Mouse (Mus musculus) hindbrain, embryonic 12.5 days (tissue): ENCODE measurements at regions not wholly inside any gene's neighbourhood (a gene's known extent, or its start where the extent isn't known, plus 50 kb on each side); places are given as distances from the start of the nearest gene placed in this dataset.
"Not testable (repeated sequence)": the region's sequence is repeated elsewhere in the genome, so short reads cannot be mapped to it uniquely, and the experiment has no call there.

Source experiments
- ATAC-seq: fragments of 200-750 bp; cut with Nextera tagmentation; 2 replicates; pipeline ENCODE4 v1.8.0; 2017; ENCODE audit warnings: moderate TSS enrichment; ENCODE audit not compliant: low FRiP score
- H3K27ac ChIP-seq: fragments of 300-500 bp; sonication (generic); 2 replicates; pipeline ENCODE4 v1.5.1; 2016; ENCODE audit warnings: mild to moderate bottlenecking
- H3K27me3 ChIP-seq: fragments of 300-500 bp; sonication (generic); 2 replicates; pipeline ENCODE4 v1.6.1; 2016; ENCODE audit warnings: mild to moderate bottlenecking
- H3K36me3 ChIP-seq: fragments of 300-500 bp; sonication (generic); 2 replicates; pipeline ENCODE4 v1.6.1; 2016; ENCODE audit warnings: mild to moderate bottlenecking
- H3K4me1 ChIP-seq: fragments of 300-500 bp; sonication (generic); 2 replicates; pipeline ENCODE4 v1.6.1; 2016
- H3K4me2 ChIP-seq: fragments of 300-500 bp; sonication (generic); replicated peaks from 2 replicates; pipeline ENCODE4 v1.6.1; 2016; ENCODE audit warnings: mild to moderate bottlenecking
- H3K4me3 ChIP-seq: fragments of 300-500 bp; sonication (generic); 2 replicates; pipeline ENCODE4 v1.5.1; 2016; ENCODE audit warnings: mild to moderate bottlenecking
- H3K9ac ChIP-seq: fragments of 300-500 bp; sonication (generic); 2 replicates; pipeline ENCODE4 v1.6.1; 2016; ENCODE audit warnings: mild to moderate bottlenecking, moderate library complexity
- H3K9me3 ChIP-seq: fragments of 300-500 bp; sonication (generic); replicated peaks from 2 replicates; pipeline ENCODE4 v1.6.1; 2016; ENCODE audit warnings: mild to moderate bottlenecking
- WGBS: fragments of 180-500 bp; shearing (Covaris S2); methylation state at CpG from one replicate; pipeline ENCODE4 v1.1.7; 2016; 5-methylcytosine and 5-hydroxymethylcytosine counted together

- Histone ChIP-seq H3K4me1 (no peaks in the 10 kb centered on the region), H3K9me3 (no peaks in the 10 kb centered on the region), H3K4me2 (no peak overlapping the region), H3K36me3 (no peaks in the 10 kb centered on the region), H3K27me3 (no peaks in the 10 kb centered on the region), H3K9ac (no peak overlapping the region), H3K4me3 (no peak overlapping the region), H3K27ac (no peak overlapping the region)
- WGBS = 88% methylated on average over 10 of the region's 10 CpGs
- no peak for ATAC-seq
Observed at GRCm38 (mm10) chr17:48680331-48680730, 225.6 kb downstream of the Unc5cl start.

- WGBS = 89% methylated on average over 2 of the region's 2 CpGs
- Histone ChIP-seq H3K4me2 (no peak overlapping the region), H3K4me3 (no peak overlapping the region), H3K4me1 (no peaks in the 10 kb centered on the region), H3K27me3 (no peaks in the 10 kb centered on the region), H3K27ac (no peak overlapping the region), H3K9ac (no peak overlapping the region), H3K9me3 (no peaks in the 10 kb centered on the region), H3K36me3 (no peaks in the 10 kb centered on the region)
- no peak for ATAC-seq
Observed at GRCm38 (mm10) chr17:48688944-48689343, 234.2 kb downstream of the Unc5cl start.

DNA sequence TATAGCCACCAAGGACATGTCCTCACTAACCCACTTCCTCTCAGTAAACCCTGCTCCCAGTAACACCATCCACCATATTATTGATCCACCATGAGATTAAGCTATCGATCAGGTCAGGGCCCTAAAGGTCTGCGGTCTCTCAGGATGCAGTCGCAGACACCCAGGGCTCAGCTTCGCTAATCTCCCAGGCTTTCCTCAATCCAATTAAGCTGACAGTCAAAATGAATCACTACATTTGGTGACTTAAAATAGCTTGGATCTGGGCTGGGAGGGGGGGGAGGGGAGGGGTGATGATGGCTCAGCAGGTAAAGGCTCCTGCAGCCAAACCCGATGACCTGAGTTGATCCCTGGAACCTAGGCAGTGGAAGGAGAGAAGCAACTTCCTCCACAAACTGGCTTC, 233.7 kb upstream of the Lrfn2 start:
- Histone ChIP-seq H3K9me3 (peaks cover 8% of the 10 kb centered on the region; the same call in 1 of the 2 replicates), H3K36me3 (no peaks in the 10 kb centered on the region), H3K27me3 (no peaks in the 10 kb centered on the region), H3K4me2 (no peak overlapping the region), H3K9ac (no peak overlapping the region), H3K4me1 (no peaks in the 10 kb centered on the region), H3K4me3 (no peak overlapping the region), H3K27ac (no peak overlapping the region)
- no peak for ATAC-seq
- 88% methylated on average over 5 of the region's 5 CpGs for WGBS

GRCm38 (mm10) chr17:48700591-48700990, 231.6 kb upstream of the Lrfn2 start:
- Histone ChIP-seq H3K4me2 (no peak overlapping the region), H3K4me3 (no peak overlapping the region), H3K9ac (no peak overlapping the region), H3K27ac (no peak overlapping the region), H3K9me3 (peaks cover 8% of the 10 kb centered on the region; the same call in 1 of the 2 replicates), H3K4me1 (no peaks in the 10 kb centered on the region), H3K36me3 (no peaks in the 10 kb centered on the region), H3K27me3 (no peaks in the 10 kb centered on the region)
- no peak for ATAC-seq
- 29% methylated on average over 10 of the region's 10 CpGs for WGBS

DNA sequence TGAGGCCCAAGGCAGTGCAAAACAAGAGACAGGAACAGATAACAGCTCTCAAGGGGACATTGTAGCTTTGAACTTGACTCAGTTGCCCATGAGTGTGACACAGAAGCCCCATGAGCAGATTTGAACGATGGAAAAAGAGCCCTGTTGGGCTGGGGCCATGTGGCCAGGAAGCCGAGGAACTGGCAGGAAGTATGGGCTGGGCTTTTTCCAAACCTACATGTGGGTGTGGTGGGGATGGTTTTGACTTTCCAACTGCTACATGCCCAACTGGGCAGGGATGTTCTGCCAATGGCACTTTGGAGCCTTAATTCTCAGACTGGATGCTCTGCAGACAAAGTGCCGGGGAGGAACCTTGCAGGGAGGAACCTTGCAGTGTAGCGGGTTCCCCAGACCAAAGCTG, 211.7 kb upstream of the Lrfn2 start:
- Histone ChIP-seq H3K27me3 (no peaks in the 10 kb centered on the region), H3K27ac (no peak overlapping the region), H3K9ac (no peak overlapping the region), H3K4me1 (no peaks in the 10 kb centered on the region), H3K9me3 (no peaks in the 10 kb centered on the region), H3K4me3 (no peak overlapping the region), H3K36me3 (no peaks in the 10 kb centered on the region), H3K4me2 (no peak overlapping the region)
- WGBS = 88% methylated on average over 4 of the region's 4 CpGs
- no peak for ATAC-seq

GRCm38 (mm10) chr17:48723286-48723685, 208.9 kb upstream of the Lrfn2 start:
- H3K9me3 ChIP-seq = no peaks in the 10 kb centered on the region
- no peak overlapping the region for H3K4me3 ChIP-seq
- WGBS = 81% methylated on average over 10 of the region's 10 CpGs
- no peaks in the 10 kb centered on the region for H3K27me3 ChIP-seq
- H3K27ac ChIP-seq = no peak overlapping the region
- H3K36me3 ChIP-seq = no peaks in the 10 kb centered on the region
- no peaks in the 10 kb centered on the region for H3K4me1 ChIP-seq
- no peak overlapping the region for H3K9ac ChIP-seq
- no peak for ATAC-seq
- H3K4me2 ChIP-seq = no peak overlapping the region

- Histone ChIP-seq H3K27ac (no peak overlapping the region), H3K4me2 (no peak overlapping the region), H3K27me3 (no peaks in the 10 kb centered on the region), H3K9me3 (no peaks in the 10 kb centered on the region), H3K4me3 (no peak overlapping the region), H3K9ac (no peak overlapping the region), H3K36me3 (no peaks in the 10 kb centered on the region), H3K4me1 (no peaks in the 10 kb centered on the region)
- WGBS = 93% methylated on average over 11 of the region's 11 CpGs
- no peak for ATAC-seq
Observed at GRCm38 (mm10) chr17:48724513-48725112, 207.6 kb upstream of the Lrfn2 start.

DNA sequence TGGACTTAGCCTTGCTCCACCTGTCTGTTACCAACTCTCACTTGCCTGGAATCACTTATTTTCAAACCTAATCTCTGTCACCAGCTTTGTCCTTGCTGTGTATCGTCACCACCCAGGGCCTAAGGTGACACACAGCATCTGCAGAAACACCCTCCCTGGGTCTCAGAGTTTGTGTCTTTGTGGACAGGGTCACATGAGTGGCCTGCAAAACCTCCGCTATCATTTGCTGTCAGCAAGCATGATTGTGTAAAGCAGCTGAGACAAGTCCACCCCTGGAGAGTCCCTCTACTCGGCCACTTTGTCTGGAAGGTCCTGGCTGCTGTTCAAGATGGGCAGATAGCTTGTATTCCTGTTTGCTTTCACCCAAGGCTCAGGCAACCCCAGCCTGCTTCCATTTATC, 205.7 kb upstream of the Lrfn2 start:
- no peak overlapping the region for H3K9ac ChIP-seq
- H3K27ac ChIP-seq = no peak overlapping the region
- no peaks in the 10 kb centered on the region for H3K9me3 ChIP-seq
- H3K4me2 ChIP-seq = no peak overlapping the region
- no peaks in the 10 kb centered on the region for H3K36me3 ChIP-seq
- no peaks in the 10 kb centered on the region for H3K27me3 ChIP-seq
- no peak for ATAC-seq
- H3K4me3 ChIP-seq = no peak overlapping the region
- WGBS = 68% methylated on average over 3 of the region's 3 CpGs
- H3K4me1 ChIP-seq = no peaks in the 10 kb centered on the region

- Histone ChIP-seq H3K36me3 (no peaks in the 10 kb centered on the region), H3K27ac (no peak overlapping the region), H3K4me2 (no peak overlapping the region), H3K27me3 (no peaks in the 10 kb centered on the region), H3K9me3 (no peaks in the 10 kb centered on the region), H3K9ac (no peak overlapping the region), H3K4me1 (peaks cover 1% of the 10 kb centered on the region; the same call in 1 of the 2 replicates), H3K4me3 (no peak overlapping the region)
- 84% methylated on average over 9 of the region's 9 CpGs for WGBS
- no peak for ATAC-seq
Observed at GRCm38 (mm10) chr17:48733801-48734200, 198.4 kb upstream of the Lrfn2 start.

DNA sequence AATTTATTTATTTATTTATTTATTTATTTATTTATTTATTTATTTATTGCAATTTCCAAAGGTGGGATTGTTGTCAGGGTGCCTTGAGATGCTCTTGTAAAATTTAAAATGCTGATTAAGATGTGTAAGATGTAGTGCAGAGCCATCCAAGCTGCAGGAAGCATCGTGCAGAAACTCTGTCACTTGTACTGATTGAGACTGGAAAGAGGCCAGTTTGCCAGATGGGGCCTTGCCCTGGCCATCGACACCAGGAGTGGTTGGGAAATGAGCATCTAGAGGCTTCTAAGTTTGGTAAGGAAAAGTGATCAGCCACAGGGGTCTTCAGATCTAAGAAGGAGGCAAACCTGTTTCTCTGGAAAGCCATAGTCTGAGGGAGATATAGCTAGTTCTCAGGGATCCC, 195.0 kb upstream of the Lrfn2 start:
- H3K4me1 ChIP-seq, H3K4me3 ChIP-seq, H3K27ac ChIP-seq, H3K9me3 ChIP-seq, H3K36me3 ChIP-seq, H3K4me2 ChIP-seq, H3K27me3 ChIP-seq, ATAC-seq, H3K9ac ChIP-seq: not testable (repeated sequence)
- WGBS = 81% methylated on average over 2 of the region's 2 CpGs

GRCm38 (mm10) chr17:48738708-48739107, 193.5 kb upstream of the Lrfn2 start:
- Histone ChIP-seq H3K4me3 (no peak overlapping the region), H3K4me1 (peaks cover 5% of the 10 kb centered on the region; the same call in 1 of the 2 replicates), H3K4me2 (no peak overlapping the region), H3K27ac (no peak overlapping the region), H3K27me3 (no peaks in the 10 kb centered on the region), H3K9me3 (0 out of 2 replicates have a peak, but pooled peaks cover 2% of the 10 kb centered on the region), H3K9ac (no peak overlapping the region), H3K36me3 (no peaks in the 10 kb centered on the region)
- ATAC-seq = no peak
- WGBS = 60% methylated on average over 5 of the region's 5 CpGs

GRCm38 (mm10) chr17:48742769-48743405, 189.3 kb upstream of the Lrfn2 start:
- no peak overlapping the region for H3K4me2 ChIP-seq
- H3K4me3 ChIP-seq = no peak overlapping the region
- 81% methylated on average over 13 of the region's 13 CpGs for WGBS
- no peaks in the 10 kb centered on the region for H3K27me3 ChIP-seq
- no peaks in the 10 kb centered on the region for H3K36me3 ChIP-seq
- no peak overlapping the region for H3K27ac ChIP-seq
- 0 out of 2 replicates have a peak, but pooled peaks cover 2% of the 10 kb centered on the region for H3K9me3 ChIP-seq
- peaks cover 5% of the 10 kb centered on the region; the same call in 1 of the 2 replicates for H3K4me1 ChIP-seq
- no peak overlapping the region for H3K9ac ChIP-seq
- ATAC-seq = no peak

- H3K27me3 ChIP-seq = no peaks in the 10 kb centered on the region
- WGBS = 87% methylated on average over 2 of the region's 2 CpGs
Observed at GRCm38 (mm10) chr17:48770099-48770498, 162.1 kb upstream of the Lrfn2 start.

More at GRCm38 (mm10) chr17:48770099-48770498, 162.1 kb upstream of the Lrfn2 start:
- H3K36me3 ChIP-seq = no peaks in the 10 kb centered on the region
- no peaks in the 10 kb centered on the region for H3K9me3 ChIP-seq
- peaks cover 29% of the 10 kb centered on the region for H3K4me1 ChIP-seq
- H3K9ac ChIP-seq = no peak overlapping the region
- ATAC-seq = no peak
- no peak overlapping the region for H3K4me3 ChIP-seq
- no peak overlapping the region for H3K4me2 ChIP-seq
- H3K27ac ChIP-seq = no peak overlapping the region
